Mouse (Mus musculus) megakaryocyte, embryonic 14.5 days (primary cell): Measurements from ENCODE around the gene Slc1a7. TPM values are rescaled to one million over a fixed set of nuclear protein-coding genes. Genes with fewer than 3 reads are reported as not detected.

Experiments used
- H3K27me3 ChIP-seq: replicated peaks from 2 replicates; pipeline ENCODE3; 2012; ENCODE audit warnings: inconsistent platforms
- H3K36me3 ChIP-seq: replicated peaks from 2 replicates; pipeline ENCODE3; 2012; ENCODE audit warnings: low read length, inconsistent platforms, mixed read lengths
- H3K4me1 ChIP-seq: 2 replicates; pipeline ENCODE4 v1.6.1; 2012; ENCODE audit warnings: inconsistent platforms
- H3K4me3 ChIP-seq: replicated peaks from 2 replicates; pipeline ENCODE3; 2012; ENCODE audit warnings: moderate library complexity, mild to moderate bottlenecking, inconsistent platforms
- H3K9me3 ChIP-seq: 2 replicates; pipeline ENCODE4 v1.6.1; 2012; ENCODE audit warnings: inconsistent platforms
- FLI1 ChIP-seq: IDR thresholded peaks from 2 replicates; pipeline ENCODE4 v1.6.1; 2012; ENCODE audit warnings: low read length, inconsistent platforms, mixed read lengths
- GATA1 ChIP-seq: IDR thresholded peaks from 3 replicates; pipeline ENCODE4 v1.6.1; 2012; ENCODE audit warnings: mixed read lengths, low read length, inconsistent platforms, borderline replicate concordance
- polyA plus RNA-seq: library from polyadenylated mRNA; stranded (reverse); fragments of >175 nt; gene quantifications from 2 replicates; pipeline ENCODE4 v1.2.3, GENCODE M21; 2012; ENCODE audit warnings: low replicate concordance; ENCODE audit not compliant: insufficient read depth

Gene Slc1a7
- polyA plus RNA-seq, 1 experiment: not detected

GRCm38 (mm10) chr4:108023186-108023585 is 55.1 kb downstream of the Slc1a7 start:
- peaks cover 6% of the 10 kb centered on the region; the same call in 1 of the 2 replicates for H3K4me1 ChIP-seq
- peaks cover 16% of the 10 kb centered on the region for H3K9me3 ChIP-seq
- peaks cover 93% of the 10 kb centered on the region for H3K27me3 ChIP-seq
- no peak overlapping the region for H3K4me3 ChIP-seq
- no peaks in the 10 kb centered on the region for H3K36me3 ChIP-seq
- no peak for TF ChIP-seq GATA1
- no peak for TF ChIP-seq FLI1

- H3K36me3 ChIP-seq: no peaks in the 10 kb centered on the region
- peaks cover 93% of the 10 kb centered on the region for H3K27me3 ChIP-seq
- H3K4me1 ChIP-seq: peaks cover 6% of the 10 kb centered on the region; the same call in 1 of the 2 replicates
- no peak overlapping the region for H3K4me3 ChIP-seq
- peaks cover 15% of the 10 kb centered on the region for H3K9me3 ChIP-seq
- TF ChIP-seq GATA1: no peak
- TF ChIP-seq FLI1: no peak
Observed at GRCm38 (mm10) chr4:108024641-108025040, 56.5 kb downstream of the Slc1a7 start.

- Histone ChIP-seq H3K36me3 (no peaks in the 10 kb centered on the region), H3K4me3 (no peak overlapping the region)
Observed at GRCm38 (mm10) chr4:108025269-108025668, 57.1 kb downstream of the Slc1a7 start.

GRCm38 (mm10) chr4:108026193-108026592 is 58.1 kb downstream of the Slc1a7 start:
- TF ChIP-seq GATA1 (no peak), FLI1 (no peak)
- H3K9me3 ChIP-seq: peaks cover 1% of the 10 kb centered on the region; the same call in 1 of the 2 replicates
- H3K4me1 ChIP-seq: peaks cover 11% of the 10 kb centered on the region
- no peak overlapping the region for H3K4me3 ChIP-seq
- H3K36me3 ChIP-seq: no peaks in the 10 kb centered on the region
- H3K27me3 ChIP-seq: peaks cover 93% of the 10 kb centered on the region

More at GRCm38 (mm10) chr4:108025269-108025668, 57.1 kb downstream of the Slc1a7 start:
- Histone ChIP-seq H3K9me3 (peaks cover 9% of the 10 kb centered on the region), H3K4me1 (peaks cover 6% of the 10 kb centered on the region; the same call in 1 of the 2 replicates), H3K27me3 (peaks cover 93% of the 10 kb centered on the region)
- TF ChIP-seq FLI1: no peak
- TF ChIP-seq GATA1: no peak

- Histone ChIP-seq H3K4me1 (peaks cover 17% of the 10 kb centered on the region), H3K9me3 (no peaks in the 10 kb centered on the region), H3K36me3 (no peaks in the 10 kb centered on the region), H3K4me3 (peak overlapping the region; percentile 90), H3K27me3 (peaks cover 92% of the 10 kb centered on the region)
- TF ChIP-seq FLI1 (no peak), GATA1 (no peak)
Observed at GRCm38 (mm10) chr4:108030888-108031501, 62.9 kb downstream of the Slc1a7 start.

- Histone ChIP-seq H3K36me3 (no peaks in the 10 kb centered on the region), H3K9me3 (no peaks in the 10 kb centered on the region), H3K4me3 (peak overlapping the region; percentile 90), H3K4me1 (peaks cover 17% of the 10 kb centered on the region), H3K27me3 (peaks cover 85% of the 10 kb centered on the region)
- TF ChIP-seq GATA1: no peak
- no peak for TF ChIP-seq FLI1
Observed at GRCm38 (mm10) chr4:108031502-108032351, 63.6 kb downstream of the Slc1a7 start.

- Histone ChIP-seq H3K27me3 (peaks cover 78% of the 10 kb centered on the region), H3K36me3 (no peaks in the 10 kb centered on the region), H3K4me1 (peaks cover 17% of the 10 kb centered on the region), H3K4me3 (peak overlapping the region; percentile 90), H3K9me3 (no peaks in the 10 kb centered on the region)
- TF ChIP-seq GATA1 (no peak), FLI1 (no peak)
Observed at GRCm38 (mm10) chr4:108032352-108032849, 64.3 kb downstream of the Slc1a7 start.

GRCm38 (mm10) chr4:108033041-108033764 is 65.1 kb downstream of the Slc1a7 start:
- peaks cover 17% of the 10 kb centered on the region for H3K4me1 ChIP-seq
- H3K27me3 ChIP-seq: peaks cover 70% of the 10 kb centered on the region
- H3K36me3 ChIP-seq: no peaks in the 10 kb centered on the region
- no peaks in the 10 kb centered on the region for H3K9me3 ChIP-seq
- TF ChIP-seq FLI1: no peak
- no peak for TF ChIP-seq GATA1
- H3K4me3 ChIP-seq: no peak overlapping the region

GRCm38 (mm10) chr4:108037027-108037426 is 68.9 kb downstream of the Slc1a7 start:
- peaks cover 3% of the 10 kb centered on the region; the same call in 1 of the 2 replicates for H3K4me1 ChIP-seq
- H3K27me3 ChIP-seq: peaks cover 38% of the 10 kb centered on the region
- H3K9me3 ChIP-seq: no peaks in the 10 kb centered on the region
- H3K4me3 ChIP-seq: no peak overlapping the region
- no peak for TF ChIP-seq GATA1
- TF ChIP-seq FLI1: no peak
- H3K36me3 ChIP-seq: peaks cover 5% of the 10 kb centered on the region
